Mouse (Mus musculus): ENCODE results near the gene Lrp2. TPM values are rescaled to one million over a fixed set of nuclear protein-coding genes. Genes with fewer than 3 reads are reported as not detected.

Gene Lrp2
- polyA plus RNA-seq, 1 experiment from 2014 or later: 0.34 TPM

DNA sequence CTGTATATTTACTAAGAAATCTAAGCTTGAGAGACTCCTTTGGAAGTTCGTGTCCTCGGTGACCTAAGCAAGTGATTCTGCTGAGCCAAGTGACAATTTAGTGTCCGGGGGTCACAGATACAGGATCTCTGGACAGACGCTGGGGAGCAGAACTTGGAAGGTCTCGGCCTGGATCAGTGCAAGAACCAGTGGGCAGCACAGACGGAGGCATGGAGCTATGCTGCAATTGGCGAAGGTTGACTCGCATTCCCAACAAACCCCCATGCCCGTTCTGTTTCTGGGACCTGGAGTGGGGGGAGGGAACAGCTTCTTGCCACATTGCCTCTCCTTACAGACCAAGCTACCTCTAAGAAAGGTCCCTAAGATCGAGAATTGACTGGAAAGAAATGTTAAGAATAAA is 158.7 kb downstream of the Lrp2 start:
- Histone ChIP-seq H3K9ac (no peak overlapping the region), H3K27me3 (0 out of 2 replicates have a peak, but pooled peaks cover 2% of the 10 kb centered on the region), H3K4me2 (no peak overlapping the region), H3K4me1 (no peaks in the 10 kb centered on the region), H3K36me3 (no peaks in the 10 kb centered on the region), H3K4me3 (no peak overlapping the region), H3K9me3 (no peaks in the 10 kb centered on the region), H3K27ac (no peak overlapping the region)
- no peak for ATAC-seq (ENCODE audit: insufficient number of reproducible peaks, insufficient read depth, low FRiP score, low TSS enrichment, low read depth)
- WGBS: 85% methylated on average over 10 of the region's 10 CpGs

DNA sequence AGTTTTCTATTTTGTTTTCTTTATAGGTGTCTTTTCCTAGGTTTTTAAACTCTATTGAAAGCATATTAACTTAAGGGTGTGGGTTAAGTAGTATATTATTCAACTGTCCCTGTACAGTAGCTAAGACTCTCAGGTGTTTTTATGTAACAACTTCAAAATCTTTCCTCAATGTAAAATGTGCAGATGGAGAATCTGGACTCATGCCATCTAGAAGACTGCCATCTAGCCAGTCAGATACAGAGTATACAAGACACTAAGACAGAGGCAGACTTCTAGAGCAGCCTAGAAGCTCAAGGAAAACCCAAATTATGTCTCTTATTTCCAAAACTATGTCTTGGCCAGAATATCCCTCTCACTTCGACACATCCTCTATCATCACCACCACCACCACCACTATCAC is 159.8 kb downstream of the Lrp2 start:
- no peaks in the 10 kb centered on the region for H3K9me3 ChIP-seq
- 90% methylated on average over 1 of the region's 1 CpGs for WGBS
- no peak for ATAC-seq (ENCODE audit: insufficient number of reproducible peaks, insufficient read depth, low FRiP score, low TSS enrichment, low read depth)
- H3K27ac ChIP-seq: no peak overlapping the region
- no peak overlapping the region for H3K4me3 ChIP-seq
- H3K4me2 ChIP-seq: no peak overlapping the region
- no peak overlapping the region for H3K9ac ChIP-seq
- no peaks in the 10 kb centered on the region for H3K36me3 ChIP-seq
- H3K27me3 ChIP-seq: 0 out of 2 replicates have a peak, but pooled peaks cover 2% of the 10 kb centered on the region
- H3K4me1 ChIP-seq: no peaks in the 10 kb centered on the region

DNA sequence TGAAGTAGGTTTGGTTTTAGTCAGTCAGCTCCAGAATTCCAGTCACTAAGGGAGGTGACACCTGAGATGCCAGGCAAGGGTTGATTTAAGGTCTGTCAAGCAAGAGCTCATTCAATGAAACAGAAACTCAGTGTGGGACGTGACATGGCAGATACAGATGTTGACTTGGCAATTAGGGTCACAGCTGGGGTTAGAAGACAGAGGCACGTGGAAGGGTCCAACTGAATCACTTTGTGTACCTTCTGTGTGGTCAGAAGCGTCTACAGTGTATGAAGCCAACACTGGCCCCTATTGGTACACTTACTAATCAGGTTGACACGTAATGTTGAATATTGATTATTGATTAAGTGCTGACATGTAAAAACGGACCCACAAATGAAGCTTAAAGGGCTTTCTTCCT is 161.0 kb downstream of the Lrp2 start:
- H3K27ac ChIP-seq: no peak overlapping the region
- ATAC-seq (ENCODE audit: insufficient number of reproducible peaks, insufficient read depth, low FRiP score, low TSS enrichment, low read depth): no peak
- H3K4me2 ChIP-seq: no peak overlapping the region
- H3K36me3 ChIP-seq: no peaks in the 10 kb centered on the region
- no peaks in the 10 kb centered on the region for H3K4me1 ChIP-seq
- no peaks in the 10 kb centered on the region for H3K9me3 ChIP-seq
- H3K4me3 ChIP-seq: no peak overlapping the region
- H3K9ac ChIP-seq: no peak overlapping the region
- 63% methylated on average over 5 of the region's 5 CpGs for WGBS
- H3K27me3 ChIP-seq: no peaks in the 10 kb centered on the region

DNA sequence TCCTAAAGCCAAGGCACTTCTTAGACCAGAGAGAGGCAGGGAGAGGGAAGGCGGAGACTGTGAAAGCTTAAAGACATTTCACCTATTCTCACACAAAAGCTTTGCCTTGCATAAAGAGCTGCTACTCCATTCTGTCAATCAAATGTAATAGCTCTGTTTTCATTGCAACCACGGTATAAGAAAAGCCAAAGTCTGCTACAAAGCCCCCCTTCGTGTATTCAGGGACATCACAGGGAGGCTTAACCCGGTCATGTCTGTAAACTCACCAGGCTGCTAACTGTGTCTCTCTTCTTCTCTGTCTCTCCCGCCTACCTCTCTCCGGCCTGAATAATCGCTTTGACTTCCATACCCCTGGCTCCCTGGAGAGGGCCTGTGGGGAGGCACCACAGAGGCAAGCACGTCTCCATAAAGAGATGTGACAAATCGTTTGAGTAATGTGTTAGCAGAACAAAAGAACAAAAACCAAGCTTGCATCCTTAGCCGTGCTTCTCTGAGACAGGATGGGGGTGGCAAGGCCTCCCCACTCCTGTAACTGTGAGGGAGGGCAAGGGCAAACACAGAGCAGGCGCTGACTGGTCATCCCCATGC is 167.5 kb downstream of the Lrp2 start:
- Histone ChIP-seq H3K9ac (no peak overlapping the region), H3K4me3 (no peak overlapping the region), H3K4me2 (0 out of 2 replicates have a peak overlapping the region, but pooled peaks have one; percentile 11), H3K27ac (no peak overlapping the region), H3K4me1 (peaks cover 5% of the 10 kb centered on the region; the same call in 1 of the 2 replicates), H3K9me3 (no peaks in the 10 kb centered on the region), H3K27me3 (no peaks in the 10 kb centered on the region), H3K36me3 (no peaks in the 10 kb centered on the region)
- ATAC-seq (ENCODE audit: insufficient number of reproducible peaks, insufficient read depth, low FRiP score, low TSS enrichment, low read depth): no peak
- 11% methylated on average over 11 of the region's 11 CpGs for WGBS

DNA sequence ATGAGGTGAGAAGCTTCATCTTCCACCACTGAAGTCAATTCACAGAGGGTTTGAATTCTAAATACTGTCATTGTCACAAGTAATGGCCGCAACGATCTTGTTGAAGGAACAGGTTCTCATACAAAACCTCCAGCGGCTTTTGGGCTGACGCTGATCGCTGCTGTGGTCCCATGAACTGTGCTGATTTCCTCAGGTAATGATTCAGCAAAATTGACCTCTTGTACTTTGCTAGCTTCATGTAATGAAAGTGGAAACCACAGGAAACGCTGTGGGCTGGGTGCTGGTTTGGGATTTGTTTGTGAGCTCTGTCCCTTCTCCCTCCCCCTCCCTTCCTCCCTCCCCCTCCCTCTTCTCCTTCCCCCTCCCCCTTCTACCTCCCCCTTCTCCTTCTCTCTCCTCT is 170.8 kb downstream of the Lrp2 start:
- H3K4me3 ChIP-seq: no peak overlapping the region
- H3K4me2 ChIP-seq: no peak overlapping the region
- no peaks in the 10 kb centered on the region for H3K9me3 ChIP-seq
- 80% methylated on average over 6 of the region's 6 CpGs for WGBS
- H3K27me3 ChIP-seq: no peaks in the 10 kb centered on the region
- H3K27ac ChIP-seq: no peak overlapping the region
- no peaks in the 10 kb centered on the region for H3K36me3 ChIP-seq
- no peak for ATAC-seq (ENCODE audit: insufficient number of reproducible peaks, insufficient read depth, low FRiP score, low TSS enrichment, low read depth)
- peaks cover 5% of the 10 kb centered on the region; the same call in 1 of the 2 replicates for H3K4me1 ChIP-seq
- H3K9ac ChIP-seq: no peak overlapping the region

DNA sequence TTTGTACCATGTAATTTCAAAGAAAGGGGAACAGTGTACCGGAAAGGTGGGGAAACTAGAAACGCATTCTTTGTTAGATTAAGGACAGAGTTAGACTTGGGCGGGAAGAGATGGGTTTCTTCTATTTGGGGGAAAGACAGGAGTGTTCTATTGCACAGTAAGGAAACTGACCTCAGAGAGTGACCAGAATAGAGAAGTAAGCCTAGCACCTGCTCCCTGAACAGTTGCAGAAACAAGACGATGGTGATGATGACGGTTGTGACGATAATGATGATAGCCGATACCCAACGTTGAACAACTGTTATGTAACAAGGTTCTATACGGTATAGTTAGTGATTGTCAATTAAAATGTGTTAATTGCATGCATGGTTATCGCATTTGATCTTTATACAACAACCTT is 171.3 kb downstream of the Lrp2 start:
- Histone ChIP-seq H3K9ac (no peak overlapping the region), H3K27me3 (no peaks in the 10 kb centered on the region), H3K4me2 (no peak overlapping the region), H3K36me3 (no peaks in the 10 kb centered on the region), H3K4me3 (no peak overlapping the region), H3K4me1 (peaks cover 5% of the 10 kb centered on the region; the same call in 1 of the 2 replicates), H3K27ac (no peak overlapping the region), H3K9me3 (no peaks in the 10 kb centered on the region)
- WGBS: 92% methylated on average over 10 of the region's 10 CpGs
- no peak; the same call in 1 of the 2 replicates for ATAC-seq (ENCODE audit: insufficient number of reproducible peaks, insufficient read depth, low FRiP score, low TSS enrichment, low read depth)

DNA sequence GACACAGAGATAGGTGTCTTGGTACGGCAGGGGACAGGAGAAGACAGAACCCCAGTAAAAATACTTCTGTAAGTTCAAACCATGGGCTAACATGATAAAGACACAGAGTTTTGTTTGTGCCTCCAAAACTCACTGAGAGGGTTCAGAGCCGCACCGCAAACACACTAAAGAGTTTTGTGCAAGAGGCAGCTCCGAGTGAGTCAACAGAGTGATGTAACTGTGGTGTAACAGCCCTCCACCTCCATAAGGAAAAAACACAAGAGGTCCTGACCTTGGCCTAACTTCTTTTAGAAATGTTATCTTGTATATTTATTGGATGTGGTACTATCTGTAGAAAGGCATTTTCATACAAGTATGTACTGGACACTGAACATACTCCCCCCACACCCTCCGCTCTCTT is 180.2 kb downstream of the Lrp2 start:
- no peak for ATAC-seq (ENCODE audit: insufficient number of reproducible peaks, insufficient read depth, low FRiP score, low TSS enrichment, low read depth)
- WGBS: 91% methylated on average over 5 of the region's 5 CpGs
- no peaks in the 10 kb centered on the region for H3K9me3 ChIP-seq
- H3K4me2 ChIP-seq: no peak overlapping the region
- H3K36me3 ChIP-seq: no peaks in the 10 kb centered on the region
- H3K27me3 ChIP-seq: no peaks in the 10 kb centered on the region
- H3K4me3 ChIP-seq: no peak overlapping the region
- no peaks in the 10 kb centered on the region for H3K4me1 ChIP-seq
- H3K27ac ChIP-seq: no peak overlapping the region
- no peak overlapping the region for H3K9ac ChIP-seq

DNA sequence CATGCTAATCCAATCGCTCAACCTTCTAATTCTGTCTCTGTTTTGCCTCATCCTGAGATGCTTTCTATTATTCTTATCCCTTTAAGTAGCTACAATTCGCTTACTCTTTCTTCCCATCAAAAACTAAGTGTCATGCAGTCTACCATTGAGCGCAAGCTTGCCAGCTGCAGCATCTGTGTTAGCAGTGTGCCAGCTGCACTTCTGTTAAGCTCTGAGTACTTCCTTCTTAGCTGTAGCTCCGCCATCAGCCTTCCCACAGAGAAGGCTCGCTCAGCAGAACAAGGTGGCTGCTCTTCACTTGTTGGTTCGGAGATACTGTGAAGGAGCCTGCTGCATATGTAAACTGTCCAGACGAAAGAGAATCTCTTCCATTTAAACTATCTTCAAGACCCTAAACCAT is 183.6 kb downstream of the Lrp2 start:
- 84% methylated on average over 7 of the region's 7 CpGs for WGBS
- ATAC-seq (ENCODE audit: insufficient number of reproducible peaks, insufficient read depth, low FRiP score, low TSS enrichment, low read depth): no peak
- Histone ChIP-seq H3K27me3 (no peaks in the 10 kb centered on the region), H3K27ac (no peak overlapping the region), H3K4me2 (no peak overlapping the region), H3K36me3 (no peaks in the 10 kb centered on the region), H3K4me3 (no peak overlapping the region), H3K4me1 (no peaks in the 10 kb centered on the region), H3K9ac (no peak overlapping the region), H3K9me3 (no peaks in the 10 kb centered on the region)

DNA sequence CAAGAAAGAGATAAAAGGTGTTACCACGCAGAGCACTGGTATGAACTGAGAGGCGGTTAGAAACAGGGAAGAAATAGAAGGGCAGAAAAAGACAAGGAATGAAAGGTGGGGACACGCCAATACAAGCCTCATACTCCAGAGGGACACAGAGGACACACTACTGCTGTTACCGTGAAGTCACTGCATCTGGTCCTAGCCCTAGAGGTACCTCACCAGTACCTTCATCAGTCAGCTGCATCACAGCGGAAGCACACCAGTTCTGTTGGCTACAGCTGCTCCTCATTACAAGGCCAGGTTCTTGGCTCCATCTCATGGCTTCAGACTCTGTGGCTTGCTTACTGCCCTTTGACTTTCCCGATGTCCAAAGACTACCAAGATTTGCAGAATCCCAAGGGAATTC is 184.0 kb downstream of the Lrp2 start:
- ATAC-seq (ENCODE audit: insufficient number of reproducible peaks, insufficient read depth, low FRiP score, low TSS enrichment, low read depth): no peak
- Histone ChIP-seq H3K9ac (no peak overlapping the region), H3K4me1 (no peaks in the 10 kb centered on the region), H3K9me3 (no peaks in the 10 kb centered on the region), H3K4me2 (no peak overlapping the region), H3K27ac (no peak overlapping the region), H3K4me3 (no peak overlapping the region), H3K36me3 (no peaks in the 10 kb centered on the region), H3K27me3 (no peaks in the 10 kb centered on the region)
- WGBS: 85% methylated on average over 6 of the region's 6 CpGs

DNA sequence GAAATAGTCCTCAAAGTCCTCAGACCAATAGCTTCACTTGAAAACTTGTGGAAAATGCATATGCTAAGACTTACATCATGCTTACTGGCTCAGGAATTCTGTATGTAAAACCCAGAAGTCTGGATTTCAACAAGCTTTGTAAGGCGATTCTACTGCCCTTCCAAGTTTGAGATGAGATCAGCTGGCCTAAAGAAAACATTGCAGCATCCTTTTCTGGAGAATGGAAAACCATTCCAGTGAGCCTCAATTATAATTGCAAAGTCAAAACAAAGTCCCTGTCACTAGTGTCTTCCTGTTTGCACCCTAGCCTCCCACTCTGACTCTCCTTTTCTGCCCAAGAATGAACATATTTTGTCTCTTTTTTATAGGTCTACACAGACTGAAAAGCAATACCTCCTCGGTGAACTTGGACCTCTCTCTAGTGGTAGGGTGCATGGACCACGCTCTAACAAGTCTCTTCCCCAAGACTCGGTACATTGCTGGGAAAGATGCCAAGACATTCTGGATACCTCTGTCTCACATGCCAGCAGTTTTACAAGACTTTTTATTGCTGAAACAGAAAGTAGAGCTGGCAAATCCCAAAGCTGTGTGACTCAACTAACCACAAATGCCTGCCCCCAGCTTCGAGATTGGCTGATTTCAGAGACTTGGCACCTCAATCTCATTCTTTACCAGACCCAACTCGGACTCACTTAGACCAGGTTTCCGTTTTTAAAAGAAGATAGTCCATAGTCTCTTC is 184.8 kb downstream of the Lrp2 start:
- H3K36me3 ChIP-seq: no peaks in the 10 kb centered on the region
- H3K27ac ChIP-seq: no peak overlapping the region
- ATAC-seq (ENCODE audit: insufficient number of reproducible peaks, insufficient read depth, low FRiP score, low TSS enrichment, low read depth): no peak
- H3K4me3 ChIP-seq: no peak overlapping the region
- H3K9ac ChIP-seq: no peak overlapping the region
- WGBS: 63% methylated on average over 7 of the region's 7 CpGs
- no peaks in the 10 kb centered on the region for H3K27me3 ChIP-seq
- no peak overlapping the region for H3K4me2 ChIP-seq
- no peaks in the 10 kb centered on the region for H3K9me3 ChIP-seq
- no peaks in the 10 kb centered on the region for H3K4me1 ChIP-seq

DNA sequence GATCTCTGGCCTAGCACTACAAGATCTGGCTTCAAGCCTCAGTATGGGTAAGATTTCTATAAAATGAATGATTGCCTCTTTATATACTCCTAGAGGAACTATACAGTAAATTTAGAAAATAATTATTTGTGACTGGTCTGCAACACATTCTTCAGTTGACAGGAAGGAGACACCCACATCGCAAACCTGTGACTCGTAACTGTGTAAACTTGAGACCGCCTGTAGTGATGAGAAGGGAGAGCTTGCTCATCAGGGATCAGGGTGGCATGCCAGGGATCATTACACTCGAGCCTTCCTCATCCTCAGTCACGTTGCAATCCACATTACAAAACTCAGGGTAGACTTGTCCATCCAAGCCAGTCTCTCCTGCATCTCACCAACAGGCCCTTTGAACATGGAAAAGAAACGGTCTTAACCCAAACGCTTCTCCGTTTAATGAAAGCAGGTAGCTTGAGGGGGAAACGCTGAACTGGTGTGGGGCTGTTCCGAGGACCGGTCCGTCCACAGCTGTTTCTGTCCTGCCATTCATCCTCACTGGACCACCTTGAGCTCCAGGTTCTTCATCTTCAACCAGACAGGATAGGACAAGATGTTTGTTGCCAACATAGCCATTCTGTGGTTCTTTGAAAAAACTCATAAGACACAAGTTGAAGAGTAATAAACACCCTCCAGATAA is 189.0 kb downstream of the Lrp2 start:
- WGBS: 82% methylated on average over 12 of the region's 12 CpGs
- H3K27ac ChIP-seq: no peak overlapping the region
- ATAC-seq (ENCODE audit: insufficient number of reproducible peaks, insufficient read depth, low FRiP score, low TSS enrichment, low read depth): no peak
- no peaks in the 10 kb centered on the region; the same call in 1 of the 2 replicates for H3K4me1 ChIP-seq
- H3K27me3 ChIP-seq: no peaks in the 10 kb centered on the region
- no peaks in the 10 kb centered on the region for H3K36me3 ChIP-seq
- H3K9me3 ChIP-seq: no peaks in the 10 kb centered on the region
- no peak overlapping the region for H3K4me2 ChIP-seq
- no peak overlapping the region for H3K4me3 ChIP-seq
- no peak overlapping the region for H3K9ac ChIP-seq
